Mouse (Mus musculus): Measurements from ENCODE around the gene Il5ra.

The Il5ra gene

GRCm38 (mm10) chr6:106748887-106749388 is at the start of gene Il5ra:
Il5ra (minus strand) TSS chr6:106749037.
- DNase-seq, result no peak

DNA sequence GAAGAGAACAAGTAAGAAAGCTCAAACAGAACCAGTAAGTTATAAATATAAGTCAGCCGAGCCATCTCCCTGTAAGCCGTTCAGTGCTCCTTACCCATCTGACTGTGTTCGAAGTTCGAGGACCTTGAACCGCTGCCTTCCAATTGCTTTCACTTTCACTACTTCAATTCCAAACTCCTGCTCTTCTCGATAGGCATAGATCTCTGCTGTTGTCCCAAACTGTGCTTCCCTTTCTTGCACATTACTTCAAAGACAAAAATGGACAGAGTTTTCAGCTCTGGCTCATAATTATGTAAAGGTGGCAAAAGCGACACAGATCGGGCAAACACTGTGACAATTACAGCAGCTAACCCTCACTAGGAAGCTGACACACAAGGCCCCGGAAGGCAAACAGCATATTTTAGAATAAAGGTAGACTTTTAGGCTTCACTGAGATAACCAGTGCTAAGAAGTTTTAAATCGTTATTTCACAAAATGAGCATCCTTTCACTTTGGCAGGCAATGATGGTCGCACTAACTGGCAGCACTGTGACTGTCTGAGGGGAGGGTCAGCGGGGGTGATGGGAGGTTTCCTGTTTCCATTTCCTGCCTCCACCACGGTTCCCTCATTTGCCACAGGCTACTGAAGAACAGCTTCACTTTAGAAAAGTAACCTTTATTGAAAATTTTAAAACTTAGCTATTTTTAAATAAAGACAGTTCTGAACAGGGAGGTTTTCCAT is 45.4 kb upstream of the Il5ra start:
- DNase-seq, result no peak

DNA sequence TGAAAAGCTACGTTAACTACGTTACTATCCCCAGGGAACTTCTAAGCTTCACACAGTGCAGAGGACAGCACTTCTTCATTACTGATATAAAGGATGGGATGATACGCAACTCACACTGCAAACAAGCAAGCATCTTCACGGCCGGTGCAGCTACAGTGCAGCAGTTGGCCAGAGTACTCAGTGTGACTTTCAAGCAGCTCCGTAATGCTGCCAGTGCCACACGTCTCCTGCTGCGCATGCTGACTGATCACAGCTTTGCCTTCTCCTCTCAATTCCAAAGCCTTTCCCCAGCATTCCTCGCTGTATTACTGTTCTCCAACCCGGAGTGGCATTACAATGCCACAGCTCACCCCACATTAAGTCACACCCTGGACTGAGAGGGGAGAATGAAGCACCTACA is 44.8 kb upstream of the Il5ra start:
- no peak for DNase-seq

DNA sequence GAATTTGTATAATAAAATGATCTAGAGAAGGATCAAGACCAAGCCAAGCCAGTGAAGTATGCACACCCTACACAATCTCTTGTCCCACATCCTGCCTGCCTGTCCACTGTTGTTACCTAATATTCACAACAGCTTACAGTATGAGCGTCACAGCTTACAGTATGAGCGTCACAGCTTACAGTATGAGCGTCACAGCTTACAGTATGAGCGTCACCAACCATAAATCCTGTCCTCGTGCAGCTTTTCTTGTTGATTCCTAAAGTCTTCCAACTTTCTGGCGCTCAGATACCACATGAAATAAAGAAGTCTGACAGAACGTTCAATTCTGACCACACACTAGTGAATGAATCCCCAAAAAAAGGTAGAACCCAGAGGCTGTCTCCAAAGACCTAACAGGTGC is 44.3 kb upstream of the Il5ra start:
- DNase-seq, result no peak

DNA sequence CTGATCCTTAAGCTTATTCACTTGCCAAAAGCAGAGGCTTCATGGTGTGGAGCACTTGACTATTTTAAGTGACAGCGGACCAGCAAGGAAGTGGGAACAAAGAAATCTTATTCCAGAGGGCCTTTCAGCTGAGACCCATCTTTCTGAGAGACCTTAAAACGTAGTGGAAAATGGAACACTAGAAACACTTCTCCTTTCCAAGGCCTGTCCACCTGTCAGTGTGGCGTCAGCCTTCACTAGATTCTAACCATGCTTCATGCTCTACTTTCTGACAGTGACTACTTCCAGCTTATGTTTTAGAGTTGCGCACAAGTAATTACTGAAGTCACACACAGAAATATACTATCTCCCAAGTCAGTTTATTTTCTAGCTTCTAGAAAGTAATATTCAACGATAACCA is 43.6 kb upstream of the Il5ra start:
- no peak for DNase-seq

DNA sequence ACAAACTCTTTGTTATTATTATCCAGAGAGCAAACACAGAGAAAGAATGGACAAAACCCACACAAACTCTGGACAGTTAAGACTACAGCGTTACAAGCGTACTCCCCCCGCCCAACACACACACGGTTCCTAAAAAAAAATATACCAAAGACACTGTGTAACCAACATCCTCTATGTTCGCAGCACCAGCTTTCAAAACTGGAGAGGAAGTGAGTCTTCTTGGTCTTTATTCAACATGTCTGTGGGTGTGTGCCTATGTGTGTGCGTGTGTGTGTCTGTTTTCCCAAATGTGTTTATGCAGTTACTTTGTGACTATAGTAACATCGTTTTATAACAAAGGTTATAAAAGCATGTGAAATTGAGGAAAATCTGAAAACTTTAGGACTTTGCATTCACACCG is 42.6 kb upstream of the Il5ra start:
- DNase-seq, result no peak

- DNase-seq, result no peak
These were observed 38.3 kb upstream of the Il5ra start for GRCm38 (mm10) chr6:106787138-106787537.

- no peak for DNase-seq
These were observed 21.2 kb upstream of the Il5ra start for GRCm38 (mm10) chr6:106770046-106770445.

DNA sequence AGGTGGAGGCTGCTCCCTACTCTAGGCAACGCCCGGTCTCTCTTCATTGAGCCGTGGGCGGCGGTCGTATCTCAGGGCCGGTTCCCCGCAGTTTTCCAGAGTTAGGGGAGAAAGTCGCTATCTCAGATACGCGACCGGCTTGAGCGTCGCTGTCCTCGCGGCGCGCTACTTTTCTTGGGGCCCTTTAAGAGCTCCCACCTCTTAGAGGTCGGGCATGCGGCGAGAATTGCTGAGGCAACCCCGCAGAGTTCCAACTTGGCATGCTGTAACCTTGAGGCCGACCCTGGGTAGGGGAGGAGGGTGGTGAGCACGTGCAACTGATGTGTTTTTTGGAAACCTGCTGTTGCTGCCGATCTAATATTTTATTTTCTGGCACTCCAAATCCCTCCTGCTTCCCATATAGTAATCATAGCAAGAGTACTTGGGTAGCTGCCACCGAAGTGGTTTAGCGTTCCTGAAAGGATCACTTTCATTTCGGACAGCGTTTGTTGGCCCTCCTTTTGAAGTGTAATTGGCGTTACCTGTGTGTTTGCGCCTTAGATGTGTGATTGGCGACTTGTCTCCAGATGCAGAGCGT is 20.5 kb upstream of the Il5ra start:
- DNase-seq, result no peak

DNA sequence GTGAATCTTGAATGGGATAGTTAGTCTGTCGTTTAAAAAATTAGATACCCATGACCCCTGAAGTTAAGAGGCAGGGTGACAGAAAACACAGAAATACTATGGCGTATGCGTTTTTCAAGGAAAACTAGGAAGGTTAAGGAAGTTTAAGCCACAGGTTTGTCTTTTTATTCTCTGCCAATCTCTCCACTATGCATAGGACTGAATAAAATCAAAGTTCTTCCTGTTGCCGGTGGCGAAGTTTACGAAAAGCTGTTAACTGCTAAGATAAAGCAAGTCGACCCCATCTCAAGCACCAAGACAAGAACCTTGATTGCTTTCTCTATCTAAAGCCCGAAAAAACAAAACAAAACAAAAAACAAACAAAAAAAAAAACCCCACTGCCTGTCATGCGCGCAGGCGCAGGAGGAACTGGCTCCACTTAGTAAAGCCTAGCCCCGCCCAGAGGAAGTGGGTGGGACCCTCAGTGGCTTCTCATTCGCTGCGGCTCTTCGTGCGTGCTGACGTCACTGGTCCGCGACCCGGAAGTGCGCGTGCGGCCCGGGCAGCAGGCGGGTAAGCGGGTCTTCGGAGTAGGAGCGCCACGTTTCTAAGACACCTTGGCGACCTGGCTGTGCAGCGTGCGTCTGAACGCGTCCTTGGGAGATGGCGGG is 19.9 kb upstream of the Il5ra start, which contains the start of gene Trnt1:
Gene Trnt1, plus strand, starts transcription at position 481 of the 650 bp plus-strand sequence.
- DNase-seq, result peak; percentile 95 to 98

- DNase-seq, result no peak
These were observed 17.9 kb upstream of the Il5ra start for GRCm38 (mm10) chr6:106766774-106767173.

- DNase-seq, result no peak
These were observed 17.1 kb upstream of the Il5ra start for GRCm38 (mm10) chr6:106765892-106766291.

DNA sequence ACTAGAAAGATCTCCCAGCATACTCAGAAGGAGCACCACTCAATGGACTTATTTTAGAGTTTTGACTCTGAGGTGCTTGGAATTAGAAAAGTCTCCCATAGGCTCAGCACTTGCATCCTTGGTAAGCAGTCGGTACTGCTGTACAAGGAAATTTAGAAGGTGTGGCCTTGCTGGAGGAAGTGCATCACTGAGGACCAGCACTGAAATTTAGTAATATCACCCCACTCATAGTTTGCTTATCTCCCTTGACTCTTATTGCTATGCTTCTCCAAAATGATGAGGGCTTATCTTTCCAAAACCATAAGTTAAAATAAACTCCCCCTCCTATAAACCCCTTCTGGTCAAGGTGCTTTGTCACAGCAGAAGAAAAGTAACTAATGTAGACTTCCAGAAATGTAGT is 12.6 kb upstream of the Il5ra start:
- DNase-seq, result no peak

DNA sequence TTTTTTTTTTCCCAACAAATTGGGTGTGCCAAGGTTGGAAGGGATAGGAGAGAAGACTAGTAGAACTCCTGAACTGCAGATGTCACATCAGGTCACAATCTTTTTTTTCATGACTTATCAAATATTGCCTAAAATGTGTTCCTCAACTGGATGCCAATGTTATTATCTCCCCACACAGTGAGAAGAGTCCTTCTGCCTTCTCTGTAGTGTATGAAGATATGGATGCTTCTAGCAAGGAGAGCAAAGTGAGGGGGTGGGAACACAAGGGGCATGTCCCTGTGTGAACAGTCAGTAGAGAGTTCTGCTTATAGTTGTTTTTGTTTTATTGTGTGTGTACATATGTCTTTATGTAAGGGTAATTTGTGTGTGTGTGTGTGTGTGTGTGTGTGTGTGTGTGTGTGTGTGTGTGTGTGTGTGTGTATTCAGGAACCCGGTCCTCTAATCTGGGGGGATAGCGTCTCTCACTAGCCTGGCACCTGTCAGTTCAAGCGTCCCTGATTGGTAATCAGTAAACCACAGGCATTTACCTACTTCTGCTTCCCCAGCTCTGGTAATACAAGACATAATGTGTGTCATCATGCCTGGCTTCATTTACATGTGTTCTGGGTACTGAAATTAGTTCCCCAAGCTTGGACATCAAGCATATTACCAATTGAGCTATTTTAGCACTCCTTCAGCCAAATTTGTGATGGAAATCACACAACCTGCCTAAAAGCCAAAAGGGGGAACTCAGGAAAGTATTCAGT is 11.8 kb upstream of the Il5ra start:
- no peak for DNase-seq

DNA sequence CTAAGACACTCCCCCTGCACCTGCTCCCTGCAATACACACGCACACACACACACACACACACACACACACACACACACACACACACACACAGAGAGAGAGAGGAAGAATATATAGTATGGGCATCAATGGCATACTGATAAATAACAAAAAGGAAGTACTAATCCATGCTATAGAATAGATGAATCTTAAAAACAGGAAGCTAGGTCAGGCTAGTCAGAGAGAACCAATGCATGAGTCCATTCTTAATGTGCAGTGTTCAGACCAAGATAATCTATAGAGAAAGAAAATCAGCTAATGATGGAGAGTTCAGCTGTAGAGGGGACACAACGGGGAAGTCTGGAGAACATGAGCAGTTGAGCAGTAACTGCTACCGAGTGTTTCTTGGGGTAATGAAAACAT is 9.5 kb upstream of the Il5ra start:
- DNase-seq, result no peak

DNA sequence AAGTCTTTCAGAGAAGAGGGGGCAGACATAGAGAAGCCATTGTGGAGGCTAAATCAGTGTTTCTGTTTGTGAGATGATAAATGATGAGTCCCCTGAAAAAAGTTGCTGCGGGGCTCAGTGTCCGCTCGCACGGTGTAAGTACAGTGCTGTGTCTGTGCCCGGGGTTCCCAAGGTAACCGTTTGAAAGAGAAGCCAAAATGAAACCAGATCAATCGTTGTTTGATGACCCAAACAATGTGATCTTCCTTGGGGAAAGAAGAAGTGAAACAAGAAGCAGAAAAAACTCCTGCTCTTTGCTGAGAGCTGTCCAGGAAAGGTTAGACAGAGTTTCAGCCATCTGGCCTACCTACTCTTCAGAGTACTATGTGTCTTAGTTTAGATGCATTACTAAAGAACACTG is 1.5 kb upstream of the Il5ra start:
- DNase-seq, result no peak

GRCm38 (mm10) chr6:106747804-106748203 is 1.0 kb downstream of the Il5ra start:
- no peak for DNase-seq

- DNase-seq, result no peak
These were observed 1.6 kb downstream of the Il5ra start for GRCm38 (mm10) chr6:106747251-106747650.

- no peak for DNase-seq
These were observed 3.0 kb downstream of the Il5ra start for GRCm38 (mm10) chr6:106745673-106746394.

GRCm38 (mm10) chr6:106743556-106744233 is 5.1 kb downstream of the Il5ra start:
- DNase-seq, result no peak

GRCm38 (mm10) chr6:106740244-106740825 is 8.5 kb downstream of the Il5ra start:
- DNase-seq, result no peak

GRCm38 (mm10) chr6:106738229-106738628 is 10.6 kb downstream of the Il5ra start:
- DNase-seq, result no peak
